Mouse (Mus musculus): ENCODE results near the gene Gm37419. TPM values are rescaled to one million over a fixed set of nuclear protein-coding genes. Genes with fewer than 3 reads are reported as not detected.

Gene Gm37419
- polyA plus RNA-seq, 1 experiment from 2014 or later, result not detected

- no peaks in the 10 kb centered on the region for H3K27me3 ChIP-seq (ENCODE audit: insufficient read depth, low read length)
- H3K4me1 ChIP-seq (ENCODE audit: insufficient read depth), result peaks cover 18% of the 10 kb centered on the region
- peak; percentile 63 for ATAC-seq
- 4% methylated on average over 28 of the region's 28 CpGs for WGBS (ENCODE audit: insufficient replicate concordance)
- peak overlapping the region; percentile 91 for H3K4me2 ChIP-seq (ENCODE audit: low read depth, low read length)
- no peak for TF ChIP-seq EP300 (IDR thresholded peaks at IDR 0.05; ENCODE audit: low read depth)
- TF ChIP-seq CTCF (IDR thresholded peaks at IDR 0.05; ENCODE audit: low read depth), result peak; percentile 73
- H3K4me3 ChIP-seq (ENCODE audit: low read depth, low read length), result peak overlapping the region; percentile 52
- peak; percentile 80 for DNase-seq
- H3K9me3 ChIP-seq (ENCODE audit: low read length), result no peaks in the 10 kb centered on the region
- H3K36me3 ChIP-seq (replicated peaks; ENCODE audit: insufficient read depth, low read length), result no peaks in the 10 kb centered on the region; the same call in 1 of the 2 replicates
- H3K9ac ChIP-seq (replicated peaks), result peak overlapping the region; percentile 59
- H3K27ac ChIP-seq (ENCODE audit: low read depth), result peak overlapping the region; percentile 89
These were observed 6.1 kb upstream of the Gm37419 start for GRCm38 (mm10) chr16:23981925-23982851.

- peak overlapping the region; percentile 91 for H3K4me2 ChIP-seq (ENCODE audit: low read depth, low read length)
- ATAC-seq (no peak), DNase-seq (peak; percentile 83)
- H3K36me3 ChIP-seq (replicated peaks; ENCODE audit: insufficient read depth, low read length), result no peaks in the 10 kb centered on the region
- TF ChIP-seq CTCF (IDR thresholded peaks at IDR 0.05; ENCODE audit: low read depth) (peak; percentile 59), EP300 (IDR thresholded peaks at IDR 0.05; ENCODE audit: low read depth) (no peak)
- whole genome bisulfite sequencing (ENCODE audit: insufficient replicate concordance), result 1% methylated on average over 33 of the region's 33 CpGs
- no peaks in the 10 kb centered on the region for H3K27me3 ChIP-seq (ENCODE audit: insufficient read depth, low read length)
- peaks cover 18% of the 10 kb centered on the region for H3K4me1 ChIP-seq (ENCODE audit: insufficient read depth)
- H3K9me3 ChIP-seq (ENCODE audit: low read length), result no peaks in the 10 kb centered on the region
- peak overlapping the region; percentile 59 for H3K9ac ChIP-seq (replicated peaks)
- peak overlapping the region; percentile 89 for H3K27ac ChIP-seq (ENCODE audit: low read depth)
- H3K4me3 ChIP-seq (ENCODE audit: low read depth, low read length), result peak overlapping the region; percentile 52
These were observed 5.2 kb upstream of the Gm37419 start for GRCm38 (mm10) chr16:23982891-23983588.

- DNase-seq (peak; percentile 89), ATAC-seq (peak; percentile 28)
- H3K9ac ChIP-seq (replicated peaks), result peak overlapping the region; percentile 66
- no peaks in the 10 kb centered on the region for H3K9me3 ChIP-seq (ENCODE audit: low read length)
- H3K4me2 ChIP-seq (ENCODE audit: low read depth, low read length), result peak overlapping the region; percentile 91
- peak overlapping the region; percentile 92 for H3K27ac ChIP-seq (ENCODE audit: low read depth)
- TF ChIP-seq CTCF (IDR thresholded peaks at IDR 0.05; ENCODE audit: low read depth) (peak; percentile 96), EP300 (IDR thresholded peaks at IDR 0.05; ENCODE audit: low read depth) (no peak)
- peak overlapping the region; percentile 46 for H3K4me3 ChIP-seq (ENCODE audit: low read depth, low read length)
- no peaks in the 10 kb centered on the region for H3K36me3 ChIP-seq (replicated peaks; ENCODE audit: insufficient read depth, low read length)
- WGBS (ENCODE audit: insufficient replicate concordance), result under 1% methylated on average over 22 of the region's 22 CpGs
- no peaks in the 10 kb centered on the region for H3K27me3 ChIP-seq (ENCODE audit: insufficient read depth, low read length)
- H3K4me1 ChIP-seq (ENCODE audit: insufficient read depth), result peaks cover 18% of the 10 kb centered on the region
These were observed 4.1 kb upstream of the Gm37419 start for GRCm38 (mm10) chr16:23984183-23984582.

GRCm38 (mm10) chr16:23984760-23985466 is 3.4 kb upstream of the Gm37419 start:
- peak; percentile 18 for ATAC-seq

GRCm38 (mm10) chr16:23985467-23985861 is 2.8 kb upstream of the Gm37419 start:
- WGBS (ENCODE audit: insufficient replicate concordance), result 2% methylated on average over 6 of the region's 6 CpGs
- H3K9ac ChIP-seq (replicated peaks), result peak overlapping the region; percentile 98; the same call in 1 of the 2 replicates
- ATAC-seq, result no peak
- peak overlapping the region; percentile 100 for H3K27ac ChIP-seq (ENCODE audit: low read depth)
- H3K27me3 ChIP-seq (ENCODE audit: insufficient read depth, low read length), result no peaks in the 10 kb centered on the region
- peaks cover 11% of the 10 kb centered on the region for H3K4me1 ChIP-seq (ENCODE audit: insufficient read depth)
- peak overlapping the region; percentile 91 for H3K4me2 ChIP-seq (ENCODE audit: low read depth, low read length)
- no peaks in the 10 kb centered on the region for H3K9me3 ChIP-seq (ENCODE audit: low read length)
- TF ChIP-seq EP300 (IDR thresholded peaks at IDR 0.05; ENCODE audit: low read depth) (no peak), CTCF (IDR thresholded peaks at IDR 0.05; ENCODE audit: low read depth) (peak; percentile 68)
- H3K4me3 ChIP-seq (ENCODE audit: low read depth, low read length), result peak overlapping the region; percentile 78
- peak; percentile 68 for DNase-seq
- no peaks in the 10 kb centered on the region for H3K36me3 ChIP-seq (replicated peaks; ENCODE audit: insufficient read depth, low read length)

More at GRCm38 (mm10) chr16:23984760-23985466, 3.4 kb upstream of the Gm37419 start:
- Histone ChIP-seq H3K9ac (replicated peaks) (peak overlapping the region; percentile 66), H3K4me2 (ENCODE audit: low read depth, low read length) (peak overlapping the region; percentile 91), H3K4me3 (ENCODE audit: low read depth, low read length) (peak overlapping the region; percentile 46), H3K27ac (ENCODE audit: low read depth) (peak overlapping the region; percentile 92), H3K27me3 (ENCODE audit: insufficient read depth, low read length) (no peaks in the 10 kb centered on the region), H3K36me3 (replicated peaks; ENCODE audit: insufficient read depth, low read length) (no peaks in the 10 kb centered on the region), H3K4me1 (ENCODE audit: insufficient read depth) (peaks cover 16% of the 10 kb centered on the region), H3K9me3 (ENCODE audit: low read length) (no peaks in the 10 kb centered on the region)
- under 1% methylated on average over 22 of the region's 22 CpGs for WGBS (ENCODE audit: insufficient replicate concordance)
- DNase-seq, result peak; percentile 63
- TF ChIP-seq CTCF (IDR thresholded peaks at IDR 0.05; ENCODE audit: low read depth) (no peak), EP300 (IDR thresholded peaks at IDR 0.05; ENCODE audit: low read depth) (0 out of 2 replicates have a peak, but pooled peaks have one; percentile 4)
